Mouse (Mus musculus) layer of hippocampus, adult 2 months (tissue): ENCODE results near the gene Cd209g. TPM values are rescaled to one million over a fixed set of nuclear protein-coding genes. Genes with fewer than 3 reads are reported as not detected.

ENCODE experiments used
- DNase-seq, 2 experiments: peaks; one replicate each; pipeline ENCODE4 v3.0.0; 2022; ENCODE audit warnings: low spot score in 2 of 2
- H3K27ac ChIP-seq: fragments of 200-600 bp; 2 replicates; pipeline ENCODE4 v1.8.1; 2022
- H3K4me3 ChIP-seq: fragments of 200-600 bp; 2 replicates; pipeline ENCODE4 v1.8.1; 2022; ENCODE audit warnings: mild to moderate bottlenecking
- CTCF ChIP-seq: fragments of 200-600 bp; conservative IDR thresholded peaks from 2 replicates; pipeline ENCODE4 v1.8.1; 2022; ENCODE audit warnings: antibody characterized with exemption, mild to moderate bottlenecking, moderate library complexity
- total RNA-seq, 2 experiments: library from RNA; stranded (reverse); gene quantifications; 2 replicates each; pipeline ENCODE4 v1.2.3; 2021

Cd209g gene
- total RNA-seq, 2 experiments from 2014 or later: not detected

DNA sequence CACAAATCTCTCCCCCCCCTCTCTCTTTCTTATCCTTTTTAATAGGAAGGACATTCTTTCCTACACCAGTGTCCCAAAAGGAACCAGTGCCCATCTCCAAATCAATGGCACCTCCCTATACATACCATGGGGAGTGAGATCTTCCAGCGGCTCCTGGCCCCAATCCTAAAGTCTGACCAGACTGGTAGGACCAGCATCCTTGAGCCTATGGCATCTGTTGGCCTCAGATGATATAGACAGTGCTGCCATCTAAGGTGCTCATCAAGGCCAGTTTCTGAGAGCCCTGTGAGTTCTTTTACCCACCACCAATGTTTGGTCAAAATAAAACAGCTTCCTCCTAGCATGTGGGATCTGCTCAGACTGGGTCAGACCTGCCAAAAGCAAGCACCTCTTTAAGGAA lies 34.0 kb downstream of the Cd209g start:
- Histone ChIP-seq H3K4me3 (peak overlapping the region; percentile 33; the same call in 1 of the 2 replicates), H3K27ac (no peak overlapping the region)
- no peak for TF ChIP-seq CTCF
- no peak for DNase-seq

DNA sequence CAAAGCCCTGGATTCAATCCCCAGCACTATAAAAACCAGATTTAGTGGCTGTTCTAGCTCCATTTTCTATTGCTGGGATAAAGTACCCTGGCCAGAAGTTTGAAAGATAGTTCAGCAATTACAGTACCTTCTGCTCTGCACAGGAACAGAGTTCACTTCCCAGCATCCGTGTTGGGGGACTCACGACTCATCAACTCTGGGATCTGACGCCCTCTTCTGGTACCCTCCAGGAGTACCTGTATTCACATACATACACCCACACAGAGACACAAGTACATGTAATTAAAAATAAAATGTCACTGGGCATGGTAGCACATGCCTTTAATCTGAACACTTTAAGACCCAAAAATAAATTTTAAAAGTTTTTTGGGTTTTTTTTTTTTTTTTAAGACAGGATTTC lies 38.6 kb downstream of the Cd209g start:
- H3K4me3 ChIP-seq: no peak overlapping the region
- H3K27ac ChIP-seq: no peak overlapping the region
- TF ChIP-seq CTCF: peak; percentile 27
- no peak for DNase-seq

DNA sequence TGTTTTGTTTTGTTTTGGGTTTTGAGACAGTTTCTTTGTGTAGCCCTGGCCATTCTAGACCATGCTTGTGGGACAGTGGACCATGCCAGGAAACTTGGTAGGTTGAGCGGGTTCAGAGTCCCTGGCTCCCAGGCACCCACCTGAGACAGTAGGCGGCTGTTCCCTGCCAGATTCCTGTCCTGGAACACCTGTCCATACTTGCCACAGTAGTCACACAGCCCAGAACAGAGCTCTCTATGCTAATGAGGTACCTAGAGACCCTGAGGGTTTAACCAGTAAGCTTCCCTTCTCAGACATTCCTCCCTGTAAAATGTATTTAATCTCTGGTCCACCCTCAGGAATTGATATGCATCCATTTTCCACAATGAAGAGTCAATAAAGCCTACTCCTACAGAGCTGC lies 40.1 kb downstream of the Cd209g start:
- Histone ChIP-seq H3K27ac (no peak overlapping the region), H3K4me3 (no peak overlapping the region)
- no peak for DNase-seq
- no peak for TF ChIP-seq CTCF

DNA sequence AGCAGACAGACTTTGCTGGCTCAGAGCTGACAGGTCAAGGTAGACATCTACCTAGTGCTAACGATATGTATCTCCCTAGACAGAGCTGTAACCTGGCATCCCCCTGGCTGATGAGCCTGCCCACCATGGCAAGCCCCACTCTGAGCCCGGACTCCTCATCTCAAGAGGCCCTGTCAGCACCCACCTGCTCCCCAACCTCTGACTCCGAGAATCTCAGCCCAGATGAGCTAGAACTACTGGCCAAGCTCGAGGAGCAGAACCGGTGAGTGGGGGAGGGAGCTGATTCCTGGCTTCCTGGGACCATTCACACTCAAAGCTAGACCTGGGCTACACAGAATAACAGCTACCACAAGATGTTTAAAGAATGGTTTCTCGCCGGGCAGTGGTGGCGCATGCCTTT lies 49.5 kb downstream of the Cd209g start:
- TF ChIP-seq CTCF: no peak
- Histone ChIP-seq H3K27ac (no peak overlapping the region), H3K4me3 (no peak overlapping the region)
- DNase-seq: no peak

DNA sequence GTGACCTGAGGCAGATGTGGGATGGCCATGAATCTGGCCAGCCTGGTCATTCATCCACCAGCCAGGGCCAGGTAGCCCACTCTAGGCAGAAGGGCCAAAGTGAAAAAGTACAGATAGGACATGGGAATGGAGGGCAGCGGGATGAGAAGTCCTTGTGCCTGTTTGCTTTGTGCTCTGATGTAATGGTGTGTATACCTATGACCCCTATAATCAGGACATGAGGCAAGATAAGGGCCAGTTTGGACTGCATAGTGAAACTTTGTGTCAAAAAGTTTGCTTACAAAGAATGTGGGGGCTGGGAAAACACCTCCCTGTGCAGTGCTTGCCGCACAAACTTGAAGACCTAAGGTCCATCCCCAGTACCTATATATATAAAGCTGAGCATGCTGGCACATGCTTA lies 52.3 kb downstream of the Cd209g start:
- TF ChIP-seq CTCF: no peak
- Histone ChIP-seq H3K27ac (no peak overlapping the region), H3K4me3 (no peak overlapping the region)
- no peak for DNase-seq

Other genes starting within 250 kb of the Cd209g start
- gene Cd209b, start 207.3 kb upstream of the Cd209g start, total RNA-seq: under 1 TPM; 0.42 to 0.69 TPM
- under 1 TPM; 0.29 to 0.77 TPM for gene Cd209c, start 179.4 kb upstream of the Cd209g start, total RNA-seq
- gene Cd209f, start 28.3 kb upstream of the Cd209g start, total RNA-seq: under 1 TPM in 1 of 2 experiments, not detected in 1; 0.69 TPM
- gene Evi5l, start 32.5 kb downstream of the Cd209g start, total RNA-seq: 100 to 1,000 TPM; 100 to 107 TPM
- 10 to 100 TPM; 46.0 to 47.4 TPM for gene Prr36, start 83.4 kb downstream of the Cd209g start, total RNA-seq
- not detected for gene Lrrc8e, start 92.7 kb downstream of the Cd209g start, total RNA-seq
- gene Map2k7, start 104.6 kb downstream of the Cd209g start, total RNA-seq: 100 to 1,000 TPM in 1 of 2 experiments, 10 to 100 TPM in 1; 98.4 to 106 TPM
- 1 to 10 TPM; 1.1 to 2.4 TPM for gene Gm49320, start 104.8 kb downstream of the Cd209g start, total RNA-seq
- gene Tgfbr3l, start 114.1 kb downstream of the Cd209g start, total RNA-seq: 10 to 100 TPM; 18.0 to 20.3 TPM
- 10 to 100 TPM; 27.7 to 27.8 TPM for gene Snapc2, start 119.0 kb downstream of the Cd209g start, total RNA-seq
- 100 to 1,000 TPM; 515 to 555 TPM for gene Ctxn1, start 125.2 kb downstream of the Cd209g start, total RNA-seq
- gene Timm44, start 141.8 kb downstream of the Cd209g start, total RNA-seq: 10 to 100 TPM; 73.9 to 78.8 TPM
- 10 to 100 TPM; 24.6 to 27.5 TPM for gene Ccl25, start 191.1 kb downstream of the Cd209g start, total RNA-seq
- gene Elavl1, start 191.3 kb downstream of the Cd209g start, total RNA-seq: 10 to 100 TPM; 78.6 to 81.1 TPM